Mouse (Mus musculus): ENCODE data around the gene Gm20683. TPM values are rescaled to one million over a fixed set of nuclear protein-coding genes. Genes with fewer than 3 reads are reported as not detected.

Gene Gm20683
- total and polyA plus RNA-seq, 3 experiments, result 4.9 to 6.8 TPM; not detected in 1

DNA sequence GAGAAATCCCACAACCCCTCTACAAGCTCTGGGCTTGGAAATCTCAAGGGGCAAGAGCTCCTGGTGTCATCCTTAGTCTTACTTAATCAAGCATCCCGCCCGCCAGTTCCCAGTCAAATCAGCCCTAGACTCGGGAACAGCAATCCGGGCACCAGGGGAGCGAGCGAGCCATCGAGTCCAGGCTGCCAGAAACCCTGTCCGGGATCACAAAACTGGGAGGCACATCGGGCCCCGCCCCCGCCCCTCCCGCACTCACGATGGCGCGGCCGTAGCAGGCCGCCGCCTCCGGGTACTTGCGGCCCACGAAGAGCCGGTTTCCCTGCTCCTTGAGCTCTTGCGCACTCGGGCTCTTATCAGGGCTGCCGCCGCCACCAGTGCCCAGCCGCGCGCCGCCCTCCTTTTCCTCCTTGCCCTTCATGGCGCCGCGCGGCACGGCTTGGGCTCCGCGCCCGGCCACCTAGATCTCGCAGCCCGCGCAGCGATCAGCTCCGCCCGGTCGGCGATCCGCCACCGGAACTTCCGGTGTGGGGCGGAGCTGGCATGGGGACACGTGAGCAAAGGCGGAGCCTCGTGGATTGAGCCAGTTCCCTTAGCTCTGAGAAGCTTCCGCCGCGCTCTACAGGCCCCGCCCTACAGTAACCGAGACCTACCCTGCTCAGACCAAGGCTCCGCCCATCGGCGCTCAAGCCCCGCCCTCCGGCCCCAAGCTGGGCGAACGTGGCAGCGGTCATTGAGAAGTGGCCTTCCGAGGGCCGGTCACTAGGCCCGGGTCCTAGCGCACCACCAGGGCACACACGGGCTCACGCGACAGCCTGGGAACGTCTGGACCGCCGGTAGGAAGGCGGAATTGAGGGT is 8.9 kb downstream of the Gm20683 start (continued):
- TF ChIP-seq MAX (IDR thresholded peaks at IDR 0.05; ENCODE audit: low read length) (peak; percentile 87), ZNF384 (IDR thresholded peaks at IDR 0.05; ENCODE audit: low read depth, low read length) (no peak), ETS1 (IDR thresholded peaks at IDR 0.05; ENCODE audit: low read depth, low read length) (peak; percentile 41; the same call in 1 of the 2 replicates), ZKSCAN1 (IDR thresholded peaks at IDR 0.05; ENCODE audit: low read depth, low read length) (no peak)

DNA sequence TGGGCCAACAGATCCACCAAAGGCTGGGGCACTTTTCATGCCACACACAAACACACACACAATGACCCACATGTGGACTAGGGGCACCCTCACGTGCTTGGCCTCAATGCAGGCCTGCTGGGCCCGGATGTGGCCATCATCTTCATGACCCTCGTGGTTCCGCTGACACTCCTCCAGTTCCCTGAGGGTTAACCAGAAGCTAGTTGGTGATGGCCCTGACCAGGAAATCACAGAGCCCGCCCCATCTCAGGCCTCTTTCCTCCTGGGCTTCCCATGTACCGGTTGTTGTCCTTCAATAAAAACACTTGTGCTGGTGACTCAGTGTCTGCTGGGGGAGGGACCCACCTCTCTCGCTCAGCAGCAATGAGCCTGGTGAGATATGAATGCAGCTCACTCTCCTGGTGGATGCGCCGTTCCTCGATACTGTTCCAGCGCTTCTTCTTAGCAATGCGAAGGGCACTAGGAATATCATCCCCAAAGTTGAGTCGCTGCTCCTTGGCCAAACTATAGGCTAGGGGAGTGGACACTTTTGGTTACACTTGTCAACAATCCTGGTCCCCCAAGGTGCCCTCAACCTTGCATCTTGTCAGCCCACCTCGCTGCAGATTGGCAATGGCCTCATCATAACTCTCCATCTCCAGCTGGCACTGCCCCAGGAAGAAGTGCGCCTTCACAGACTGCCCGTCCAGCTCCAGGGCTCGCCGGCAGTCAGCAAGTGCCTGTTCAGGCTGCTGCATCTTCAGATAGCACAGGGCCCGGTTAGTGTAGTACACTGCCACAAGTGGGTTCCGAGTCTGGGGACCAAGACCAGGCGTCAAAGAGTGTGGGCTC is 9.9 kb downstream of the Gm20683 start:
- Histone ChIP-seq H3K27me3 (ENCODE audit: control insufficient read depth in 1 of 2, insufficient read depth in 2 of 2, low read length in 2 of 2) (no peaks in the 10 kb centered on the region), H3K9ac (ENCODE audit: control insufficient read depth, low read depth, low read length, poor library complexity, severe bottlenecking) (peak overlapping the region; percentile 94), H3K9me3 (replicated peaks; ENCODE audit: insufficient read depth, low read length) (no peaks in the 10 kb centered on the region), H3K4me3 (ENCODE audit: control insufficient read depth in 1 of 2, insufficient read depth in 1 of 2, low read depth in 2 of 2, low read length in 2 of 2) (peak overlapping the region; percentile 80), H3K36me3 (ENCODE audit: control insufficient read depth in 1 of 2, insufficient read depth in 2 of 2, low read length in 2 of 2) (peaks cover 0 to 13% of the 10 kb centered on the region in 2 experiments; a peak in 2 of 4 replicates), H3K79me2 (ENCODE audit: control insufficient read depth, insufficient read depth, low read length, poor library complexity) (peaks cover 54% of the 10 kb centered on the region), H3K27ac (ENCODE audit: control insufficient read depth, low read depth, low read length) (peak overlapping the region; percentile 82), H3K4me1 (ENCODE audit: control insufficient read depth in 1 of 2, insufficient read depth in 2 of 2, low read length in 2 of 2) (peaks cover 2 to 37% of the 10 kb centered on the region in 2 experiments; a peak in 3 of 4 replicates)
- peak; percentile 56 for DNase-seq (ENCODE audit: low read depth, low spot score)
- TF ChIP-seq CHD2 (IDR thresholded peaks at IDR 0.05; ENCODE audit: low read length) (no peak), MYC (IDR thresholded peaks at IDR 0.05; ENCODE audit: low read depth, low read length) (no peak), CTCF (IDR thresholded peaks at IDR 0.05 in 2 of 3, conservative IDR thresholded peaks at IDR 0.05 in 1 of 3; ENCODE audit: control insufficient read depth in 1 of 3, insufficient read depth in 1 of 3, low read depth in 2 of 3, low read length in 3 of 3, poor library complexity in 1 of 3, severe bottlenecking in 1 of 3) (no peak), MAFK (IDR thresholded peaks at IDR 0.05; ENCODE audit: borderline replicate concordance, low read depth, low read length) (no peak), ZKSCAN1 (IDR thresholded peaks at IDR 0.05; ENCODE audit: low read depth, low read length) (no peak), POLR2AphosphoS2 (IDR thresholded peaks at IDR 0.05; ENCODE audit: low read length) (peak; percentile 55; the same call in 1 of the 2 replicates), POLR2A (IDR thresholded peaks at IDR 0.05; ENCODE audit: control insufficient read depth in 1 of 2, insufficient read depth in 1 of 2, low read depth in 1 of 2, low read length in 2 of 2, poor library complexity in 1 of 2) (no peak), TAL1 (IDR thresholded peaks at IDR 0.05; ENCODE audit: low read length) (no peak), ZC3H11A (IDR thresholded peaks at IDR 0.05; ENCODE audit: low read depth, low read length) (no peak), ZNF384 (IDR thresholded peaks at IDR 0.05; ENCODE audit: low read depth, low read length) (no peak), RCOR1 (IDR thresholded peaks at IDR 0.05; ENCODE audit: low read depth, low read length) (no peak), MAX (IDR thresholded peaks at IDR 0.05; ENCODE audit: low read length) (no peak), BHLHE40 (IDR thresholded peaks at IDR 0.05; ENCODE audit: borderline replicate concordance, low read depth, low read length) (no peak), USF1 (IDR thresholded peaks at IDR 0.05; ENCODE audit: low read depth, low read length) (no peak), GATA1 (IDR thresholded peaks at IDR 0.05; ENCODE audit: low read depth, low read length) (no peak), NRF1 (IDR thresholded peaks at IDR 0.05; ENCODE audit: insufficient read depth, low read depth, low read length, poor library complexity, severe bottlenecking) (no peak), MAZ (IDR thresholded peaks at IDR 0.05; ENCODE audit: low read depth, low read length) (no peak), E2F4 (IDR thresholded peaks at IDR 0.05; ENCODE audit: borderline replicate concordance, low read depth, low read length) (no peak), EP300 (IDR thresholded peaks at IDR 0.05; ENCODE audit: low read depth in 1 of 2, low read length in 2 of 2) (no peak), ELF1 (IDR thresholded peaks at IDR 0.05; ENCODE audit: low read depth, low read length) (no peak), SIN3A (IDR thresholded peaks at IDR 0.05; ENCODE audit: low read length) (no peak), POLR2AphosphoS5 (IDR thresholded peaks at IDR 0.05; ENCODE audit: borderline replicate concordance, low read depth, low read length) (peak; percentile 59; the same call in 1 of the 2 replicates), NELFE (IDR thresholded peaks at IDR 0.05; ENCODE audit: low read depth, low read length) (no peak), KAT2A (conservative IDR thresholded peaks at IDR 0.05; ENCODE audit: low read depth, low read length) (no peak), MXI1 (IDR thresholded peaks at IDR 0.05; ENCODE audit: low read depth, low read length) (no peak), HCFC1 (IDR thresholded peaks at IDR 0.05; ENCODE audit: low read depth, low read length) (no peak), SMC3 (IDR thresholded peaks at IDR 0.05; ENCODE audit: low read depth, low read length) (no peak), MEF2A (IDR thresholded peaks at IDR 0.05; ENCODE audit: extremely low read depth, insufficient replicate concordance, low read depth, low read length, poor library complexity, severe bottlenecking) (no peak), JUND (IDR thresholded peaks at IDR 0.05; ENCODE audit: low read depth, low read length) (no peak), ZMIZ1 (IDR thresholded peaks at IDR 0.05; ENCODE audit: low read depth, low read length) (0 out of 2 replicates have a peak, but pooled peaks have one; percentile 41), CHD1 (IDR thresholded peaks at IDR 0.05; ENCODE audit: low read depth, low read length) (no peak)
